Mouse (Mus musculus) telencephalon, adult 2 months (tissue): ENCODE measurements around the gene Uqcrh.

Experiments
- DNase-seq: peaks from one replicate; pipeline ENCODE4 v3.0.0-alpha.2; 2011; ENCODE audit warnings: low read depth, low spot score

Uqcrh gene

GRCm38 (mm10) chr4:116057559-116057958 is 17.3 kb downstream of the Uqcrh start:
- no peak for DNase-seq

DNA sequence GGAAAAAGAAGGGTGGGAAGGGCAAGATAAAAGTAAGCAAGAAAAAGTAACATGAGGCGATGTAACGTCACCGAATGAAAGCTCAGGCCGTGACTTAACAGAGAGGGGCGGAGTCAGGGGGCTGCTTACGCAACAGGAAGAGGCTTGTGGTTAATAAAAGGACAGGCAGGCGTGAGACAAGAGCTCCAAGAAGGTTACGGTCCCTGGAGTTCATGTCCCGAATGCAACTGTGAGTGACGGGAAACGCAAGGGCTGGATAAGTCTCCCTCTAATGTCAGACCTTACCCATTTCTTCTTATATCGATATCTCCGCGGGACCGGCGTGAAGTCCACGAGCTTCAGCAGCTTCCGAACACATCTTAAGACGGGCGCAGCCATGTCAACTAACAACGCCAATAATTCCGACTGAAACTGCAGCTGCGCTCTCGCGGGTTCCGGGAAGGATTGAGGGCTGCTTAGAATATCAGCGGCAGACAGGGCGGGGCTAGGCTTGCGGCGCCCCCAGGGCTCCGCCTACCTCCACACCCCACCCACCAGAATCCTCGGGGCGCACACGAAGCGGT is 21.4 kb downstream of the Uqcrh start, which contains the start of gene Nsun4:
Gene Nsun4, minus strand, starts transcription at position 478 of the 563 bp plus-strand sequence.
- DNase-seq, result peak; percentile 94

- DNase-seq, result no peak
These were observed 22.2 kb downstream of the Uqcrh start for GRCm38 (mm10) chr4:116052526-116053293.

GRCm38 (mm10) chr4:116049211-116049610 is 25.7 kb downstream of the Uqcrh start:
- no peak for DNase-seq

- no peak for DNase-seq
These were observed 26.5 kb downstream of the Uqcrh start for GRCm38 (mm10) chr4:116048130-116048920.

DNA sequence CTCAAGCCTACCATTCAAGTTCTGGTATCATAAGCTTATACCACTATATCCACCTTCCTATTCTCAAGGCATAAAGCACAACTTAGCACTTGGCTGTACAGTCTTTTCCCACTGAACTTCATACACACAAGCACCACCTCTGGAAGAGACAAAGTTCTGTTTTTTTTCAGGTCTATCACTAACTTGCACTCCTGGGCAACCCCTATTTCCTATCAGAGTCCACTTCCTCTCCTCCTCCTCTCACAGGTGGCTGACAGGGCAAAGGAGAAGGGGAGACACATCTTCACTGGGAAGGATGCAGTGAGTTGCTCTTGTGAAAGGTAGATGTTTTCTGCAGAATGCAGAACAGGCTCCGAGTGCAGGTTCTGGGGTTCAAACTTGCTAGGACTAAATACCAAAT is 27.2 kb downstream of the Uqcrh start:
- DNase-seq, result no peak

DNA sequence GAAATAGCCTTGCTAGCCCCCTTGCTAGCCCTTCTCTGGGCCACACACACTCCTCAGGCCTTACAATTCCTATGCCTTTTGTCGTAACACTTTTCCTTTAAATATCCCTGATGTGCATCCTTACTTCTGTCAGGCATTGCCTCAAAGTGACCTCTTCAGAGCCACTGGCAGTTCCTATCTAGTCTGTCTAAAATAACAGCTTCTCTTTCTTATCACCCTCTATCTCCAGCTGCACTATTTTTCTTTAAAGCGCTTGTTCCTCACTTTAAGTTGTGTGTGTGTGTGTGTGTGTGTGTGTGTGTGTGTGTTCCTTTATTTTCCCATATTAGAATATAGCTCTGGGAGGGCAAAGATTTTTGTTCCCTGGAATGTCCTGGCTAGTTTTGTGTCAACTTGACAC is 28.3 kb downstream of the Uqcrh start:
- no peak for DNase-seq

- DNase-seq, result no peak
These were observed 32.7 kb downstream of the Uqcrh start for GRCm38 (mm10) chr4:116042186-116042585.

GRCm38 (mm10) chr4:116040466-116040865 is 34.4 kb downstream of the Uqcrh start:
- no peak for DNase-seq

DNA sequence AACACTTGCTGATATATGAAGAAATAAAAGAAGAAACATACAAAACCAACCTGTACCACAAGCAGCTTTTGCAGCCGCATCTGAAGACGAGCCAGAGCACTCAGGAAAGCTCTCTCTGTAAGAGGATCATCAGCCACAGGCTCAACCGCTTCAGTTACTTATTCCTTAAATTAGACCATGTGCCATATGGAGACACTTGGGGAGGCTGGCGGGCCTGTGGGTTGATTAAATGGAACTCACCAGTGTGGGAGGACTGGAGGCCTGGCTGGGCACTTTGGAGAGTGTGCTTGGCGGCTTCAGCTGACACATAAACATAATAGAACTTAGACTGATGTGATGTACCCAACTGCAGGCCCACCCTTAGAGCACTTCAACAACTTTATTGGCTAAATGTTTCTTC is 41.5 kb downstream of the Uqcrh start:
- peak; percentile 76 for DNase-seq

- DNase-seq, result no peak
These were observed 42.0 kb downstream of the Uqcrh start for GRCm38 (mm10) chr4:116032906-116033305.

DNA sequence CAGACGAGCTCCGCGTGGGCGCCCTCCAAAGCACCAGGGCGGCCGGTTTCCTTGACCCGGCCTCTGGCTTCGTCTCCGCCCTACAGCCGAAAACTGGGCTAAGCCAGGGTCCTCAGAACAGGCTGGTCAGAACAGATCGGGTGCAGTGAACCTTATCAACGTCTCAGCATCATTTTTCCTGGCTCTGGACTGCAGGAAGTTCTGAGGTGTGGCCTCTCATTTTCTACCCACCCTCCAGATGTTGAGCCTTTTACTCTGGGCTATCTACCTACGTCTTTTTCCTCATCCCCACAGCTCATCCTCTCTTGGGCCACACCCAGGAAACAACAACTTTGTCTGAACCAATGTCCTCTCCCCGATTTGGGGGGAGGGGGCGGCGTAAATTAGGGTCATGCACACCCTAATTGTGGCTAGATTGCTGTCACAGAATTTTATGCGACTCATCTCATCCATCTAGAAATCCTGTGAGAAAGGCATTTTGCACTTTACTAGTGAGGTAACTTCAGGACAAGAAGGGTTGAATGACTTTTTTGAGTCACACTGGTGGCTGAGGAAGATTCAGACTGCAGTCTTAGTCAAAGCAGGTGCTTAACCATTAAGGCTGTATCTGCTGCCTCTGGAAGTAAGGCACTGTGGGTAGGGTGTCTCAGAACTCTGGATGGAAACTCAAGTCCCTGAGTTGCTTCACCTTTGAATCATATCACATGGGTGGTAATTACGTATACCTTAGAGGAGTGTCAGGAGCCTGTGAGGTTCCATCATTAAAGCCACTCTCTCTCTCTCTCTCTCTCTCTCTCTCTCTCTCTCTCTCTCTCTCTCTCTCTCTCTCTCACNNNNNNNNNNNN is 56.7 kb downstream of the Uqcrh start, which contains the start of gene Faah:
Gene Faah, minus strand, starts transcription at position 25 of the 845 bp plus-strand sequence.
- DNase-seq, result no peak

DNA sequence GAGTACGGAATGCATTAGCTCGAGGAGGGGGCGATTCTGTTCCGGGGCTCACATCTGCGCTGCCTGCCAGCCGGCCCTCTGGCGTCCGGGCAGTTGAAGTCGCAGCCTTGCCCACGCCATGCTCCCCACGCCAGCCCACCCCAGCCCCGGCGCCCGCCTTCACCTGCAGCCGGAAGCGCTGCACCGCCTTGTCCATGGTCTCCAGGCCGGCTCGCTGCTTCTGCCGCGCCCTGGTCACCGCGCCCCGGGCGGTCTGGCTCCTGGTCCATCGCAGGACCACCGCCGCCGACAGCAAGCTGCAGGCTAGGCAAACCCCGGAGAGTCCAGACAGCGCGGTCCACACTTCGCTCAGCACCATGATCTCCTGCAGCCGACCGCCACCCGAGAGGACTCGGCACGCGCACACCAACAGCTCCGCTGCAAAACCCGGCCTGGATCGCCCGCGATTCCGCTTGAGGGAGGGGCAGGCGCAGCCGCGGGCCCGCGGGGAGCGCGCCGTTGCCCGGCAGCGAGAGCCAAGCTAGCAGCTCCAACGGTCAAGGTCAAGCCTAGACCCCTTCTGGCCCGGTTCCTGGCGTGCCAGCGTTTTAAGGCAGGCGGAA is 57.5 kb downstream of the Uqcrh start:
- no peak for DNase-seq
